Mouse (Mus musculus): ENCODE measurements around the gene Rab11fip3.

GRCm38 (mm10) chr17:26003864-26004263 lies 65.5 kb downstream of the Rab11fip3 start:
- TF ChIP-seq POLR2A (IDR thresholded peaks at IDR 0.05; ENCODE audit: low read depth, low read length) (no peak), CTCF (conservative IDR thresholded peaks at IDR 0.05; ENCODE audit: insufficient read depth, insufficient read length, low read depth, low read length) (no peak)
